ENCODE assay signal across 22 mouse cellular contexts in genomic region chr2:146443291-146443875, GRCm38 (mm10).
DNase-seq lines count a peak whose midpoint lies in the region; ATAC-seq and TF ChIP-seq lines count a peak whose summit lies in the region.
"Had no signal": no experiment of that assay in that cellular context is flagged by ENCODE, and none has a peak within 500 bp of the region (broad histone marks: within the 10 kb centered on the region; RNA-seq: fewer than 3 reads in every experiment).

No protein-coding gene starts in this region.

- no peaks in the 10 kb centered on the region for H3K27me3 ChIP-seq in limb, embryonic 15.5 days
- no peaks in the 10 kb centered on the region for H3K27me3 ChIP-seq in limb, embryonic 10.5 days (ENCODE audit: low read depth, poor library complexity, severe bottlenecking)
- H3K27me3 ChIP-seq in lung, postnatal 0 days (replicated peaks; ENCODE audit: insufficient read depth, low read length) = no peaks in the 10 kb centered on the region
- no peaks in the 10 kb centered on the region for H3K27me3 ChIP-seq in liver, postnatal 0 days (ENCODE audit: insufficient read depth, low read length)
- H3K27me3 ChIP-seq in stomach, postnatal 0 days (ENCODE audit: control insufficient read depth, insufficient read depth, low read length) = no peaks in the 10 kb centered on the region
- H3K27me3 ChIP-seq: heart, embryonic 13.5 days; kidney, embryonic 15.5 days had no signal

- H3K4me1 ChIP-seq in limb, embryonic 15.5 days = no peaks in the 10 kb centered on the region
- H3K4me1 ChIP-seq in limb, embryonic 10.5 days = no peaks in the 10 kb centered on the region
- H3K4me1 ChIP-seq in lung, postnatal 0 days (ENCODE audit: insufficient read depth, low read depth, low read length) = no peaks in the 10 kb centered on the region
- 0 out of 2 replicates have a peak, but pooled peaks cover 9% of the 10 kb centered on the region for H3K4me1 ChIP-seq in liver, postnatal 0 days (ENCODE audit: insufficient read depth)
- no peaks in the 10 kb centered on the region for H3K4me1 ChIP-seq in stomach, postnatal 0 days (replicated peaks; ENCODE audit: control insufficient read depth, insufficient read depth)
- H3K4me1 ChIP-seq: kidney, embryonic 15.5 days had no signal

- ATAC-seq in limb, embryonic 15.5 days (ENCODE audit: insufficient number of reproducible peaks, low FRiP score, low TSS enrichment, low read depth) = peak; percentile 19; the same call in 1 of the 2 replicates
- ATAC-seq in lung, postnatal 0 days = peak; percentile 89
- ATAC-seq in liver, postnatal 0 days = peak; percentile 95
- ATAC-seq in stomach, postnatal 0 days (ENCODE audit: low FRiP score, low TSS enrichment) = 0 out of 2 replicates have a peak, but pooled peaks have one; percentile 24
- ATAC-seq: forebrain, embryonic 14.5 days had no signal

- H3K4me2 ChIP-seq in limb, embryonic 15.5 days = no peak overlapping the region
- no peak overlapping the region for H3K4me2 ChIP-seq in lung, postnatal 0 days (replicated peaks; ENCODE audit: low read depth, low read length)
- no peak overlapping the region for H3K4me2 ChIP-seq in liver, postnatal 0 days (ENCODE audit: low read depth, low read length)
- H3K4me2 ChIP-seq in stomach, postnatal 0 days (replicated peaks; ENCODE audit: low read depth) = no peak overlapping the region
- H3K4me2 ChIP-seq: heart, embryonic 13.5 days; kidney, embryonic 15.5 days had no signal

- DNase-seq in limb, embryonic 10.5 days (ENCODE audit: low spot score) = no peak
- DNase-seq in lung, postnatal 0 days (ENCODE audit: low spot score) = peak; percentile 58
- DNase-seq in lung, postnatal 14 days = no peak
- peak; percentile 27 for DNase-seq in liver, postnatal 0 days
- DNase-seq in stomach, postnatal 0 days (ENCODE audit: low spot score) = no peak
- no peak for DNase-seq in heart, adult 11 months
- no peak for DNase-seq in gastrocnemius, adult 8-10 months (ENCODE audit: low spot score in 2 of 2)
- DNase-seq: adrenal gland, adult 8-10 months; cerebellum, adult 2 months; cerebellum, postnatal 14 days; gastrocnemius, postnatal 25 days; heart, adult 18-20 months; heart, postnatal 10 days; kidney, adult 18-20 months; kidney, postnatal 25 days; midbrain, embryonic 14.5 days had no signal

- H3K9me3 ChIP-seq in limb, embryonic 15.5 days = no peaks in the 10 kb centered on the region
- no peaks in the 10 kb centered on the region for H3K9me3 ChIP-seq in limb, embryonic 10.5 days (replicated peaks)
- no peaks in the 10 kb centered on the region for H3K9me3 ChIP-seq in lung, postnatal 0 days (ENCODE audit: low read length)
- H3K9me3 ChIP-seq in liver, postnatal 0 days (ENCODE audit: low read length) = no peaks in the 10 kb centered on the region
- no peaks in the 10 kb centered on the region for H3K9me3 ChIP-seq in stomach, postnatal 0 days (ENCODE audit: control insufficient read depth, low read length)
- H3K9me3 ChIP-seq: G1E; heart, embryonic 13.5 days; kidney, embryonic 15.5 days had no signal

- 85% methylated on average over 9 of the region's 9 CpGs for WGBS in limb, embryonic 15.5 days
- WGBS in limb, embryonic 10.5 days = 92% methylated on average over 9 of the region's 9 CpGs
- 76% methylated on average over 9 of the region's 9 CpGs for WGBS in lung, postnatal 0 days
- 69% methylated on average over 9 of the region's 9 CpGs for WGBS in liver, postnatal 0 days (ENCODE audit: insufficient replicate concordance)
- 91% methylated on average over 9 of the region's 9 CpGs for WGBS in stomach, postnatal 0 days

- H3K27ac ChIP-seq in limb, embryonic 15.5 days = no peak overlapping the region
- no peak overlapping the region for H3K27ac ChIP-seq in limb, embryonic 10.5 days
- no peak overlapping the region for H3K27ac ChIP-seq in lung, postnatal 0 days (ENCODE audit: low read length)
- H3K27ac ChIP-seq in liver, postnatal 0 days (ENCODE audit: low read depth) = peak overlapping the region; percentile 70
- H3K27ac ChIP-seq in stomach, postnatal 0 days (replicated peaks) = no peak overlapping the region
- H3K27ac ChIP-seq: heart, embryonic 13.5 days; kidney, embryonic 15.5 days; layer of hippocampus, adult 2 months had no signal

- H3K4me3 ChIP-seq in limb, embryonic 15.5 days = no peak overlapping the region
- no peak overlapping the region for H3K4me3 ChIP-seq in limb, embryonic 10.5 days
- no peak overlapping the region for H3K4me3 ChIP-seq in lung, postnatal 0 days (ENCODE audit: low read depth, low read length)
- no peak overlapping the region for H3K4me3 ChIP-seq in liver, postnatal 0 days (ENCODE audit: low read depth, low read length)
- H3K4me3 ChIP-seq in stomach, postnatal 0 days (ENCODE audit: low read depth, low read length) = no peak overlapping the region
- H3K4me3 ChIP-seq: heart, embryonic 13.5 days; kidney, embryonic 15.5 days; layer of hippocampus, adult 2 months had no signal

- H3K9ac ChIP-seq in limb, embryonic 15.5 days = no peak overlapping the region
- no peak overlapping the region for H3K9ac ChIP-seq in lung, postnatal 0 days (replicated peaks; ENCODE audit: low read depth)
- H3K9ac ChIP-seq in liver, postnatal 0 days (replicated peaks) = no peak overlapping the region
- H3K9ac ChIP-seq in stomach, postnatal 0 days (ENCODE audit: low read length) = no peak overlapping the region
- H3K9ac ChIP-seq: heart, embryonic 13.5 days; kidney, embryonic 15.5 days had no signal

- H3K36me3 ChIP-seq in limb, embryonic 15.5 days = no peaks in the 10 kb centered on the region
- 0 out of 2 replicates have a peak, but pooled peaks cover 4% of the 10 kb centered on the region for H3K36me3 ChIP-seq in limb, embryonic 10.5 days
- H3K36me3 ChIP-seq in lung, postnatal 0 days (ENCODE audit: insufficient read depth, low read length) = 0 out of 2 replicates have a peak, but pooled peaks cover 3% of the 10 kb centered on the region
- H3K36me3 ChIP-seq in liver, postnatal 0 days (replicated peaks; ENCODE audit: insufficient read depth, low read length) = peaks cover 6% of the 10 kb centered on the region; the same call in 1 of the 2 replicates
- no peaks in the 10 kb centered on the region for H3K36me3 ChIP-seq in stomach, postnatal 0 days (ENCODE audit: control insufficient read depth, insufficient read depth, low read length)

- no peak for TF ChIP-seq CTCF in lung, postnatal 0 days (IDR thresholded peaks at IDR 0.05)
- TF ChIP-seq CTCF in liver, postnatal 0 days (IDR thresholded peaks at IDR 0.05; ENCODE audit: low read depth) = no peak
- no peak for TF ChIP-seq CTCF in stomach, postnatal 0 days (IDR thresholded peaks at IDR 0.05; ENCODE audit: low read depth)

- TF ChIP-seq EP300 in lung, postnatal 0 days (IDR thresholded peaks at IDR 0.05) = peak; percentile 82
- 0 out of 2 replicates have a peak, but pooled peaks have one; percentile 50 for TF ChIP-seq EP300 in liver, postnatal 0 days (IDR thresholded peaks at IDR 0.05; ENCODE audit: low read depth)
- no peak for TF ChIP-seq EP300 in stomach, postnatal 0 days (optimal IDR thresholded peaks at IDR 0.05)

Comparison
In these comparisons a context has a peak if more than half of its experiments do, and no peak if none do; other contexts are left out.
1. DNase-seq: peak in lung, postnatal 0 days (single experiment) and liver, postnatal 0 days (single experiment); none in limb, embryonic 10.5 days (single experiment), lung, postnatal 14 days (single experiment), stomach, postnatal 0 days (single experiment), heart, adult 11 months (single experiment) and gastrocnemius, adult 8-10 months (0 of 2).
2. ATAC-seq: peak in every context shown above with its lines; median percentile 95 in liver, postnatal 0 days; 89 in lung, postnatal 0 days; 24 in stomach, postnatal 0 days; 19 in limb, embryonic 15.5 days.